Mouse (Mus musculus) CH12.LX (cell line): ENCODE results near the gene Utp18. TPM values are rescaled to one million over a fixed set of nuclear protein-coding genes. Genes with fewer than 3 reads are reported as not detected.

Experiments used
- DNase-seq: peaks from one replicate; pipeline ENCODE4 v3.0.0-alpha.2; 2013; ENCODE audit errors: extremely low read depth
- H3K27ac ChIP-seq: 2 replicates; pipeline ENCODE4 v1.5.1; 2012; ENCODE audit warnings: low read depth, mild to moderate bottlenecking, control low read depth, moderate library complexity; ENCODE audit not compliant: insufficient read depth
- H3K27me3 ChIP-seq: replicated peaks from 2 replicates; pipeline ENCODE3; 2012; ENCODE audit warnings: inconsistent platforms
- H3K36me3 ChIP-seq, 2 experiments: replicated peaks in 1 of 2; 2 replicates each; pipeline versions ENCODE3 to v1.6.1; 2012; ENCODE audit warnings: inconsistent platforms in 1 of 2, low read length in 1 of 2, mild to moderate bottlenecking in 1 of 2, mixed read lengths in 1 of 2, moderate library complexity in 1 of 2; ENCODE audit not compliant: control insufficient read depth in 1 of 2, insufficient read depth in 1 of 2
- H3K4me1 ChIP-seq, 2 experiments: 2 replicates each; pipeline ENCODE4 v1.6.1; 2012; ENCODE audit warnings: inconsistent platforms in 1 of 2, moderate library complexity in 1 of 2; ENCODE audit not compliant: insufficient read depth in 2 of 2, control insufficient read depth in 1 of 2
- H3K4me2 ChIP-seq: 2 replicates; pipeline ENCODE4 v1.6.1; 2012; ENCODE audit warnings: low read depth, mild to moderate bottlenecking, control low read depth; ENCODE audit not compliant: poor library complexity, insufficient read depth, severe bottlenecking
- H3K4me3 ChIP-seq, 3 experiments: fragments of 150-350 bp in 1 of 3; sonication (generic) in 1 of 3; replicated peaks in 1 of 3; 2 replicates each; pipeline versions ENCODE3 to v1.5.1; 2011 to 2012; ENCODE audit warnings: low read depth in 2 of 3, low read length in 2 of 3, mild to moderate bottlenecking in 2 of 3, moderate library complexity in 2 of 3, control low read depth in 1 of 3, improper control_type of control experiment in 1 of 3, inconsistent platforms in 1 of 3, mixed read lengths in 1 of 3; ENCODE audit not compliant: poor library complexity in 1 of 3
- H3K79me2 ChIP-seq: replicated peaks from 2 replicates; pipeline ENCODE4 v1.6.1; 2012; ENCODE audit warnings: mild to moderate bottlenecking, moderate library complexity; ENCODE audit not compliant: control insufficient read depth, poor library complexity, insufficient read depth, severe bottlenecking; ENCODE audit errors: extremely low read depth
- H3K9ac ChIP-seq: 2 replicates; pipeline ENCODE4 v1.6.1; 2012; ENCODE audit warnings: low read depth, mild to moderate bottlenecking, control low read depth, moderate library complexity; ENCODE audit not compliant: insufficient read depth
- H3K9me3 ChIP-seq: replicated peaks from 2 replicates; pipeline ENCODE3; 2012; ENCODE audit warnings: low read length, inconsistent platforms, mixed read lengths
- BHLHE40 ChIP-seq: IDR thresholded peaks from 2 replicates; pipeline ENCODE4 v1.6.1; 2011; ENCODE audit warnings: mild to moderate bottlenecking, low read depth, low read length, improper control_type of control experiment
- CHD1 ChIP-seq: IDR thresholded peaks from 2 replicates; pipeline ENCODE4 v1.6.1; 2012; ENCODE audit warnings: low read depth, low read length, improper control_type of control experiment, inconsistent platforms
- CHD2 ChIP-seq: IDR thresholded peaks from 2 replicates; pipeline ENCODE4 v1.6.1; 2011; ENCODE audit warnings: low read length, improper control_type of control experiment
- CTCF ChIP-seq, 2 experiments: IDR thresholded peaks in 1 of 2; conservative IDR thresholded peaks in 1 of 2; 2 replicates each; pipeline ENCODE4 v1.5.1; 2011 to 2012; ENCODE audit warnings: low read depth in 2 of 2, low read length in 2 of 2, improper control_type of control experiment in 1 of 2, inconsistent platforms in 1 of 2, mild to moderate bottlenecking in 1 of 2, moderate library complexity in 1 of 2
- ELF1 ChIP-seq: IDR thresholded peaks from 2 replicates; pipeline ENCODE4 v1.6.1; 2014; ENCODE audit warnings: low read depth, mild to moderate bottlenecking, inconsistent platforms, low read length, improper control_type of control experiment
- ETS1 ChIP-seq: conservative IDR thresholded peaks from 2 replicates; pipeline ENCODE4 v1.6.1; 2012; ENCODE audit warnings: low read depth, mild to moderate bottlenecking, inconsistent platforms, low read length, improper control_type of control experiment, moderate library complexity
- GABPA ChIP-seq: IDR thresholded peaks from 2 replicates; pipeline ENCODE4 v1.6.1; 2012; ENCODE audit warnings: low read depth, low read length, improper control_type of control experiment, inconsistent platforms; ENCODE audit not compliant: insufficient replicate concordance
- IRF4 ChIP-seq: IDR thresholded peaks from 2 replicates; pipeline ENCODE4 v1.6.1; 2014; ENCODE audit warnings: low read depth, mild to moderate bottlenecking, inconsistent platforms, low read length, improper control_type of control experiment
- JUN ChIP-seq: IDR thresholded peaks from 2 replicates; pipeline ENCODE4 v1.6.1; 2011; ENCODE audit warnings: low read depth, mild to moderate bottlenecking, low read length, improper control_type of control experiment, moderate library complexity; ENCODE audit not compliant: insufficient read depth
- MAFK ChIP-seq: IDR thresholded peaks from 2 replicates; pipeline ENCODE4 v1.6.1; 2011; ENCODE audit warnings: low read length, improper control_type of control experiment; ENCODE audit not compliant: insufficient replicate concordance
- MAX ChIP-seq: IDR thresholded peaks from 2 replicates; pipeline ENCODE4 v1.6.1; 2011; ENCODE audit warnings: low read length, improper control_type of control experiment
- MEF2A ChIP-seq: IDR thresholded peaks from 2 replicates; pipeline ENCODE4 v1.6.1; 2014; ENCODE audit warnings: low read depth, mild to moderate bottlenecking, inconsistent platforms, low read length, improper control_type of control experiment, borderline replicate concordance
- MXI1 ChIP-seq: IDR thresholded peaks from 2 replicates; pipeline ENCODE4 v1.6.1; 2011; ENCODE audit warnings: mild to moderate bottlenecking, low read depth, low read length, improper control_type of control experiment
- MYC ChIP-seq: IDR thresholded peaks from 2 replicates; pipeline ENCODE4 v1.6.1; 2011; ENCODE audit warnings: low read depth, mild to moderate bottlenecking, improper control_type of control experiment, low read length
- PAX5 ChIP-seq: IDR thresholded peaks from 2 replicates; pipeline ENCODE4 v1.6.1; 2012; ENCODE audit warnings: low read length, inconsistent platforms, mixed read lengths
- RAD21 ChIP-seq: IDR thresholded peaks from 2 replicates; pipeline ENCODE4 v1.6.1; 2011; ENCODE audit warnings: low read depth, mild to moderate bottlenecking, low read length, improper control_type of control experiment, moderate library complexity
- RCOR1 ChIP-seq: conservative IDR thresholded peaks from 2 replicates; pipeline ENCODE4 v1.6.1; 2012; ENCODE audit warnings: low read depth, mild to moderate bottlenecking, inconsistent platforms, low read length, improper control_type of control experiment
- SMC3 ChIP-seq: IDR thresholded peaks from 2 replicates; pipeline ENCODE4 v1.6.1; 2011; ENCODE audit warnings: low read depth, low read length, improper control_type of control experiment
- TCF12 ChIP-seq: IDR thresholded peaks from 2 replicates; pipeline ENCODE4 v1.6.1; 2014; ENCODE audit warnings: low read depth, mild to moderate bottlenecking, inconsistent platforms, low read length, improper control_type of control experiment
- UBTF ChIP-seq: IDR thresholded peaks from 2 replicates; pipeline ENCODE4 v1.6.1; 2012; ENCODE audit warnings: low read depth, mild to moderate bottlenecking, inconsistent platforms, low read length, improper control_type of control experiment, moderate library complexity
- USF1 ChIP-seq: IDR thresholded peaks from 2 replicates; pipeline ENCODE4 v1.6.1; 2014; ENCODE audit warnings: low read depth, mild to moderate bottlenecking, inconsistent platforms, low read length, improper control_type of control experiment
- ZC3H11A ChIP-seq: IDR thresholded peaks from 2 replicates; pipeline ENCODE4 v1.6.1; 2012; ENCODE audit warnings: low read depth, mild to moderate bottlenecking, inconsistent platforms, low read length, improper control_type of control experiment
- ZKSCAN1 ChIP-seq: IDR thresholded peaks from 2 replicates; pipeline ENCODE4 v1.6.1; 2012; ENCODE audit warnings: low read depth, inconsistent platforms, low read length, improper control_type of control experiment, borderline replicate concordance
- ZMIZ1 ChIP-seq: IDR thresholded peaks from 2 replicates; pipeline ENCODE4 v1.6.1; 2012; ENCODE audit warnings: low read depth, mild to moderate bottlenecking, inconsistent platforms, low read length, improper control_type of control experiment
- ZNF384 ChIP-seq: IDR thresholded peaks from 2 replicates; pipeline ENCODE4 v1.6.1; 2012; ENCODE audit warnings: low read depth, low read length, improper control_type of control experiment, inconsistent platforms
- dilution Hi-C: fragments of 300-500 bp; cut with MboI; formaldehyde crosslinking; loops from 2 replicates; pipeline ENCODE4 v1.14.3; 2020; ENCODE audit warnings: low sequenced_read_pairs; ENCODE audit not compliant: extremely low pct_unique_long_range_greater_than_20kb, extremely low pct_ligation_motif_present
- in situ Hi-C: fragments of 300-500 bp; cut with MboI; formaldehyde crosslinking; loops from 3 replicates; pipeline ENCODE4 v1.14.3; 2019; ENCODE audit warnings: low sequenced_read_pairs, low pct_ligation_motif_present, low pct_unique_long_range_greater_than_20kb, mixed read lengths
- polyA plus RNA-seq: library from polyadenylated mRNA; unstranded; fragments of >175 nt; gene quantifications from 2 replicates; pipeline ENCODE4 v1.2.1, GENCODE M21; 2012; ENCODE audit warnings: low read depth; ENCODE audit not compliant: insufficient read length
- total RNA-seq, 2 experiments: library from RNA; depleted of rRNA; stranded (reverse); fragments of 300-350 nt in 1 of 2; fragments of >200 nt in 1 of 2; gene quantifications; 2 replicates each; pipeline ENCODE4 v1.2.3; 2012 to 2014

Gene Utp18
- total and polyA plus RNA-seq, 3 experiments: 61.8 to 132 (median 93.9) TPM

- Histone ChIP-seq H3K4me3 (no peak overlapping the region), H3K36me3 (peaks cover 50 to 86% of the 10 kb centered on the region in 2 experiments), H3K9ac (no peak overlapping the region), H3K27ac (no peak overlapping the region), H3K9me3 (no peaks in the 10 kb centered on the region), H3K27me3 (no peaks in the 10 kb centered on the region), H3K4me2 (no peak overlapping the region), H3K79me2 (peaks cover 6% of the 10 kb centered on the region), H3K4me1 (peaks cover 10 to 33% of the 10 kb centered on the region in 2 experiments)
- no peak for DNase-seq
- TF ChIP-seq ZNF384: peak; percentile 53; the same call in 1 of the 2 replicates
- TF ChIP-seq ZKSCAN1: no peak
- dilution Hi-C loops: no loop called here
- in situ Hi-C loops: no loop called here
These were observed 21.3 kb upstream of the Utp18 start for GRCm38 (mm10) chr11:93906834-93907233.

DNA sequence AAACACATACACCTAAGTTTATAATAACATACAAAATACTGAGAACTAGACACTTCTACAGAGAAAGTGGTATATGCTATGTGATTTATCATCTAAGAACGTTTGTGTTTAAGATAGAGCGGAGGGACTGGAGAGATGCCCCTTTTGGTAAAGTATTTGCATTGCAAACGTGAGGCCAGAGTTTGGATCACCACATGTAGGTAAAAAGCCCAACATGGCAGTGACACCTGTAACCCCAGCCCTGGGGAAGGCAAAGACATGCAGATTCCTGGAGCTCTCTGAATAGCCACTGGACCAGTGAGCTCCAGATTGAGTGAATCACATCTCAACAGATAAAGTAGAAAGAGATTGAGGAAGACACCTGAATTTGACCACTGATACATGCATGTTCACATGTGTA, 12.2 kb upstream of the Utp18 start:
- Histone ChIP-seq H3K4me3 (no peak overlapping the region), H3K4me2 (0 out of 2 replicates have a peak overlapping the region, but pooled peaks have one; percentile 4), H3K27ac (no peak overlapping the region), H3K4me1 (peaks cover 13 to 91% of the 10 kb centered on the region in 2 experiments), H3K9ac (no peak overlapping the region), H3K27me3 (no peaks in the 10 kb centered on the region), H3K36me3 (peaks cover 11 to 60% of the 10 kb centered on the region in 2 experiments), H3K79me2 (peaks cover 30% of the 10 kb centered on the region), H3K9me3 (no peaks in the 10 kb centered on the region)
- TF ChIP-seq MAX (no peak), PAX5 (no peak), ZC3H11A (no peak), TCF12 (peak; percentile 55; the same call in 1 of the 2 replicates), ETS1 (no peak; the same call in 1 of the 2 replicates), BHLHE40 (peak; percentile 83), MYC (0 out of 2 replicates have a peak, but pooled peaks have one; percentile 22), USF1 (no peak), IRF4 (peak; percentile 39; the same call in 1 of the 2 replicates), MAFK (no peak)
- in situ Hi-C loops: no loop called here
- dilution Hi-C loops: no loop called here
- peak; percentile 57 for DNase-seq

DNA sequence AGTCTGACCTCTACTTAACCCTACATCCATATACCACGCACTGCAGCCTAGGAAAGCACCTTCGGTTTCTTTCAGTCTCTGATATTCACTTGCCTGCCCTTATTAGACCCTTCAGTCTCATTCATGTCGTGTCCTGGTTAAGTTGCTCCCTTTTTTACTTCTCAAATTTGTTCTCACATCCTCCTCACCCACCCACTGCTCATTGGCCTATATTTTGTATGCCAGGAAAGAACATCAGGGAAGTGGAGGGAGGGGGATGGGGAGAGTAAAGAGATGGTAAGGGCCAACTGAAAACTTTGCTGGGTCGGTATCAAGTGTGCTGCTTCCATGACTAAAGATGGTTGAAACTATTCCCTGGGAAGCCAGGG, 1.5 kb upstream of the Utp18 start:
- in situ Hi-C loops: no loop called here
- H3K27ac ChIP-seq: peak overlapping the region; percentile 64
- H3K27me3 ChIP-seq: no peaks in the 10 kb centered on the region
- dilution Hi-C loops: no loop called here
- H3K36me3 ChIP-seq: peaks cover 9 to 50% of the 10 kb centered on the region in 2 experiments
- peaks cover 67% of the 10 kb centered on the region for H3K79me2 ChIP-seq
- peak overlapping the region; percentile 93 for H3K4me2 ChIP-seq
- no peaks in the 10 kb centered on the region for H3K9me3 ChIP-seq
- H3K4me3 ChIP-seq: peak overlapping the region; percentile 84 to 95 (median 89)
- peaks cover 8 to 59% of the 10 kb centered on the region in 2 experiments for H3K4me1 ChIP-seq
- peak; percentile 76 for DNase-seq
- H3K9ac ChIP-seq: peak overlapping the region; percentile 89
- no peak for TF ChIP-seq GABPA
- no peak for TF ChIP-seq ZKSCAN1
- no peak; the same call in 1 of the 2 replicates for TF ChIP-seq ZMIZ1
- TF ChIP-seq IRF4: peak; percentile 73
- no peak for TF ChIP-seq BHLHE40
- TF ChIP-seq CHD1: no peak; the same call in 1 of the 2 replicates
- TF ChIP-seq USF1: no peak
- TF ChIP-seq CTCF (conservative IDR thresholded peaks at IDR 0.05 in 1 of 2, IDR thresholded peaks at IDR 0.05 in 1 of 2; ENCODE audit: low read depth in 2 of 2, low read length in 2 of 2): no peak
- peak; percentile 80 for TF ChIP-seq CHD2
- TF ChIP-seq RAD21: no peak
- no peak for TF ChIP-seq PAX5
- peak; percentile 73 for TF ChIP-seq MEF2A
- TF ChIP-seq MXI1: no peak
- no peak for TF ChIP-seq UBTF
- TF ChIP-seq RCOR1: peak; percentile 35; the same call in 1 of the 2 replicates
- peak; percentile 31; the same call in 1 of the 2 replicates for TF ChIP-seq ZNF384
- peak; percentile 64 for TF ChIP-seq ELF1
- TF ChIP-seq JUN: no peak
- TF ChIP-seq TCF12: peak; percentile 43; the same call in 1 of the 2 replicates
- TF ChIP-seq SMC3: no peak
